Mouse (Mus musculus): ENCODE measurements around the gene Afdn. TPM values are rescaled to one million over a fixed set of nuclear protein-coding genes. Genes with fewer than 3 reads are reported as not detected.

The Afdn gene
- 10 to 100 TPM; 21.7 to 89.4 (median 62.3) TPM for total RNA-seq (2018; cell fraction: chromatin; rRNA removed)
- 10 to 100 TPM in 25 of 26 experiments, 1 to 10 TPM in 1; 8.2 to 19.4 (median 14.6) TPM for total RNA-seq (2018; cell fraction: cytosol; rRNA removed)
- total RNA-seq (2018; cell fraction: nucleus; rRNA removed) = 10 to 100 TPM; 15.5 to 60.6 (median 30.1) TPM
- 6.6 to 17.4 TPM (median 10.4 TPM) in 3 replicates for polyA plus RNA-seq (2018)

- peaks cover 14% of the 10 kb centered on the region for H3K79me2 ChIP-seq (ENCODE audit: inconsistent target)
- H3K27ac ChIP-seq = no peak within 1 kb of the TSS
- peak within 1 kb of the TSS; percentile 29 for H3K4me3 ChIP-seq (ENCODE audit: inconsistent target)
- no peaks in the 10 kb centered on the region for H3K36me3 ChIP-seq (ENCODE audit: inconsistent target)
- under 1% methylated on average over 82 of the region's 108 CpGs for WGBS (ENCODE audit: missing documents)
Measured at GRCm38 (mm10) chr17:13759853-13760627, at the start of gene Afdn. Afdn (plus strand) TSS chr17:13760539.

- 98% methylated on average over 5 of the region's 5 CpGs for WGBS (ENCODE audit: missing documents)
- no peak overlapping the region for H3K27ac ChIP-seq
- H3K36me3 ChIP-seq (ENCODE audit: inconsistent target) = no peaks in the 10 kb centered on the region
- H3K4me3 ChIP-seq (ENCODE audit: inconsistent target) = no peak overlapping the region
- H3K79me2 ChIP-seq (ENCODE audit: inconsistent target) = no peaks in the 10 kb centered on the region
Measured at GRCm38 (mm10) chr17:13711173-13711572, 49.2 kb upstream of the Afdn start.

GRCm38 (mm10) chr17:13712116-13712515 lies 48.2 kb upstream of the Afdn start:
- no peaks in the 10 kb centered on the region for H3K36me3 ChIP-seq (ENCODE audit: inconsistent target)
- 60% methylated on average over 6 of the region's 6 CpGs for WGBS (ENCODE audit: missing documents)
- no peaks in the 10 kb centered on the region for H3K79me2 ChIP-seq (ENCODE audit: inconsistent target)
- H3K27ac ChIP-seq = no peak overlapping the region
- H3K4me3 ChIP-seq (ENCODE audit: inconsistent target) = no peak overlapping the region

- 89% methylated on average over 3 of the region's 3 CpGs for WGBS (ENCODE audit: missing documents)
- Histone ChIP-seq H3K79me2 (ENCODE audit: inconsistent target) (no peaks in the 10 kb centered on the region), H3K4me3 (ENCODE audit: inconsistent target) (no peak overlapping the region), H3K36me3 (ENCODE audit: inconsistent target) (no peaks in the 10 kb centered on the region), H3K27ac (no peak overlapping the region)
Measured at GRCm38 (mm10) chr17:13712518-13712917, 47.8 kb upstream of the Afdn start.

- no peaks in the 10 kb centered on the region for H3K79me2 ChIP-seq (ENCODE audit: inconsistent target)
- H3K36me3 ChIP-seq (ENCODE audit: inconsistent target) = no peaks in the 10 kb centered on the region
- no peak overlapping the region for H3K27ac ChIP-seq
- H3K4me3 ChIP-seq (ENCODE audit: inconsistent target) = no peak overlapping the region
- WGBS (ENCODE audit: missing documents) = 90% methylated on average over 3 of the region's 4 CpGs
Measured at GRCm38 (mm10) chr17:13714128-13714527, 46.2 kb upstream of the Afdn start.

- no peaks in the 10 kb centered on the region for H3K79me2 ChIP-seq (ENCODE audit: inconsistent target)
- H3K27ac ChIP-seq = no peak overlapping the region
- H3K36me3 ChIP-seq (ENCODE audit: inconsistent target) = no peaks in the 10 kb centered on the region
- H3K4me3 ChIP-seq (ENCODE audit: inconsistent target) = no peak overlapping the region
- 95% methylated on average over 4 of the region's 4 CpGs for WGBS (ENCODE audit: missing documents)
Measured at GRCm38 (mm10) chr17:13714654-13715053, 45.7 kb upstream of the Afdn start.

GRCm38 (mm10) chr17:13715511-13715910 lies 44.8 kb upstream of the Afdn start:
- Histone ChIP-seq H3K27ac (no peak overlapping the region), H3K4me3 (ENCODE audit: inconsistent target) (no peak overlapping the region), H3K36me3 (ENCODE audit: inconsistent target) (no peaks in the 10 kb centered on the region), H3K79me2 (ENCODE audit: inconsistent target) (no peaks in the 10 kb centered on the region)
- 65% methylated on average over 9 of the region's 9 CpGs for WGBS (ENCODE audit: missing documents)

- no peaks in the 10 kb centered on the region for H3K36me3 ChIP-seq (ENCODE audit: inconsistent target)
- H3K4me3 ChIP-seq (ENCODE audit: inconsistent target) = no peak overlapping the region
- no peak overlapping the region for H3K27ac ChIP-seq
- no peaks in the 10 kb centered on the region for H3K79me2 ChIP-seq (ENCODE audit: inconsistent target)
- WGBS (ENCODE audit: missing documents) = 98% methylated on average over 6 of the region's 6 CpGs
Measured at GRCm38 (mm10) chr17:13716336-13716735, 44.0 kb upstream of the Afdn start.

- WGBS (ENCODE audit: missing documents) = 96% methylated on average over 11 of the region's 11 CpGs
Measured at GRCm38 (mm10) chr17:13717428-13717827, 42.9 kb upstream of the Afdn start.

GRCm38 (mm10) chr17:13720187-13720586 lies 40.2 kb upstream of the Afdn start:
- WGBS (ENCODE audit: missing documents) = 97% methylated on average over 5 of the region's 5 CpGs
- no peak overlapping the region for H3K27ac ChIP-seq
- no peak overlapping the region for H3K4me3 ChIP-seq (ENCODE audit: inconsistent target)
- no peaks in the 10 kb centered on the region for H3K36me3 ChIP-seq (ENCODE audit: inconsistent target)
- no peaks in the 10 kb centered on the region for H3K79me2 ChIP-seq (ENCODE audit: inconsistent target)

More at GRCm38 (mm10) chr17:13717428-13717827, 42.9 kb upstream of the Afdn start:
- Histone ChIP-seq H3K36me3 (ENCODE audit: inconsistent target) (no peaks in the 10 kb centered on the region), H3K79me2 (ENCODE audit: inconsistent target) (no peaks in the 10 kb centered on the region), H3K27ac (no peak overlapping the region), H3K4me3 (ENCODE audit: inconsistent target) (no peak overlapping the region)

GRCm38 (mm10) chr17:13721372-13721771 lies 39.0 kb upstream of the Afdn start:
- Histone ChIP-seq H3K27ac (no peak overlapping the region), H3K79me2 (ENCODE audit: inconsistent target) (no peaks in the 10 kb centered on the region)

GRCm38 (mm10) chr17:13722434-13722833 lies 37.9 kb upstream of the Afdn start:
- Histone ChIP-seq H3K27ac (no peak overlapping the region), H3K36me3 (ENCODE audit: inconsistent target) (no peaks in the 10 kb centered on the region), H3K79me2 (ENCODE audit: inconsistent target) (no peaks in the 10 kb centered on the region), H3K4me3 (ENCODE audit: inconsistent target) (no peak overlapping the region)
- 96% methylated on average over 2 of the region's 2 CpGs for WGBS (ENCODE audit: missing documents)

More at GRCm38 (mm10) chr17:13721372-13721771, 39.0 kb upstream of the Afdn start:
- 89% methylated on average over 2 of the region's 2 CpGs for WGBS (ENCODE audit: missing documents)
- Histone ChIP-seq H3K36me3 (ENCODE audit: inconsistent target) (no peaks in the 10 kb centered on the region), H3K4me3 (ENCODE audit: inconsistent target) (no peak overlapping the region)

GRCm38 (mm10) chr17:13725004-13725550 lies 35.3 kb upstream of the Afdn start:
- H3K27ac ChIP-seq = no peak overlapping the region
- no peak overlapping the region for H3K4me3 ChIP-seq (ENCODE audit: inconsistent target)
- WGBS (ENCODE audit: missing documents) = 57% methylated on average over 4 of the region's 4 CpGs
- no peaks in the 10 kb centered on the region for H3K79me2 ChIP-seq (ENCODE audit: inconsistent target)
- no peaks in the 10 kb centered on the region for H3K36me3 ChIP-seq (ENCODE audit: inconsistent target)

GRCm38 (mm10) chr17:13726832-13727355 lies 33.4 kb upstream of the Afdn start:
- Histone ChIP-seq H3K36me3 (ENCODE audit: inconsistent target) (no peaks in the 10 kb centered on the region), H3K4me3 (ENCODE audit: inconsistent target) (no peak overlapping the region), H3K79me2 (ENCODE audit: inconsistent target) (no peaks in the 10 kb centered on the region), H3K27ac (no peak overlapping the region)
- WGBS (ENCODE audit: missing documents) = 95% methylated on average over 8 of the region's 8 CpGs
